Mouse (Mus musculus): ENCODE measurements around the gene Miip.
A peak's percentile ranks its signal among the peaks of the same experiment; 100 is the strongest.

Gene Miip

GRCm38 (mm10) chr4:147868450-147869031, at the start of gene Miip, which contains the start of gene Fv1:
TSS of gene Miip (minus strand) at chr4:147868816.
TSS of gene Fv1 (plus strand) at chr4:147868979.
- DNase-seq (ENCODE audit: low read depth, low spot score) = peak; percentile 95

- DNase-seq (ENCODE audit: low read depth, low spot score) = no peak
These were observed 40.9 kb upstream of the Miip start for GRCm38 (mm10) chr4:147909486-147909885.

GRCm38 (mm10) chr4:147906230-147906629, 37.6 kb upstream of the Miip start:
- no peak for DNase-seq (ENCODE audit: low read depth, low spot score)

DNA sequence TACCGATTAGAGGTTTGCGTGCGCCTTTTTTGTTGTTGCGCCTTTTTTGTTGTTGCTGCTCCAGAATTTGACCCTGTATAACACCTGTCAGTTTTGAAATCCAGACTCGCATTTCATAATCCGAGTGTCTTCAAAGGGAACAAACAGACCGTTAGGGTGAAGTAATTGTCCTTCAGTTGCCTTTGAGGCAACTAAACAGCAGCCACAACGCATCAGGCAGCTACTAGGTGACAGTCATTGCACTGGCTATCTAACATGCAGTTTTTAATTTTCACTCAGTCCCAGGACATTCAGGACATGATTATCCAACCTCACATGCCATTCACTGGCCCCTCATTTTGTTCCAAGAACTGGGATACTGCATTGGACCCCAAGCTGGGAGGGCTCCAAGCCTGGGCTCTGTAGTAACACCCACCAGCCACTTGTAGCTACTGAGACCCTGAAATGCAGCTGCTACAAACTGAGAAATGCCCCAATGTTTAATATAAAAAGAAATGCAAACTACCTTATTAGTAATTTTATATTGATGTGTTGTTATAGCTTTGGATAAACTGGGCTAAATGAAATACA, 36.6 kb upstream of the Miip start:
- no peak for DNase-seq (ENCODE audit: low read depth, low spot score)

DNA sequence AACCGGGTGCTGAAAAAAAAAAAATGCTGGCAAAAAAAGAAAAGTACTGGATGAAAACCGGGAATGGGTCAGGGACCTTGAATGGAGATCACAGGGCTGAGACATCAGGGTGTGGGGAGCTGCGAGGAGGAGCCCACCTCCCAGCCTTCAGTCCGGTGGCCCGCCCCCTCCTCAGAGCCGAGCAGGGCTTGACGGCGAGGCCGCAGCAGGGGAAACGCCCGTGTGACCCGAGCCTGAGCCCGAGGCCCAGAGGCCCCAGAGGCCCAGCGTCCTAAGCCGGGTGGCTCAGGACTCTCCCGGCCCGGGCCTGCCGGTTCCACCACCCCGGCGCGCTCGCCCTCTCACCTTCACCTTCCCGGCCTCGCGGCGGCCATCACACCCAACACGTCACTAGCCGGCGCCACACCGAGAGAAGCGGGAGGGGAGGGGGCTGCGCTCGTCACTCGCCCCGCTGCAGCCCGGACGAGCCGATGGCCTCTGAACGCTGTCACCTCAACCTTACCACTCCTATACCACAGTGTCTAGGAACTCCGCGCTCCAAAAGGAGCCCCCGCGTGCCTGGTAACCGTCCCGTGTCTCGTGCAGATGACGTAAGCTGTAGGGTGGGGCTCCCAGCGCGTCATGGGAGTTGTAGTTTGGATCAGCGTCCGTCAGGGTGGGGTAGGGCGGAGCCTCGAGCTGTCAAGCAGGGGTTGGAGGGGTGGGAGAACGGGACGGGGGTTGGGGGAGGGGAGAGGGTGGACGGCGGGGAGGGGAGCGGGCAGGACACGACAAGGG, 35.9 kb upstream of the Miip start, which contains the start of gene Mfn2:
Gene Mfn2, minus strand, starts transcription at position 392 of the 777 bp plus-strand sequence.
- DNase-seq (ENCODE audit: low read depth, low spot score) = peak; percentile 81

- DNase-seq (ENCODE audit: low read depth, low spot score) = no peak
These were observed 35.0 kb upstream of the Miip start for GRCm38 (mm10) chr4:147903601-147904000.

- no peak for DNase-seq (ENCODE audit: low read depth, low spot score)
These were observed 34.4 kb upstream of the Miip start for GRCm38 (mm10) chr4:147902906-147903500.

GRCm38 (mm10) chr4:147900452-147900851, 31.8 kb upstream of the Miip start:
- DNase-seq (ENCODE audit: low read depth, low spot score) = no peak

GRCm38 (mm10) chr4:147897348-147897747, 28.7 kb upstream of the Miip start:
- no peak for DNase-seq (ENCODE audit: low read depth, low spot score)

- no peak for DNase-seq (ENCODE audit: low read depth, low spot score)
These were observed 27.8 kb upstream of the Miip start for GRCm38 (mm10) chr4:147896411-147896810.

DNA sequence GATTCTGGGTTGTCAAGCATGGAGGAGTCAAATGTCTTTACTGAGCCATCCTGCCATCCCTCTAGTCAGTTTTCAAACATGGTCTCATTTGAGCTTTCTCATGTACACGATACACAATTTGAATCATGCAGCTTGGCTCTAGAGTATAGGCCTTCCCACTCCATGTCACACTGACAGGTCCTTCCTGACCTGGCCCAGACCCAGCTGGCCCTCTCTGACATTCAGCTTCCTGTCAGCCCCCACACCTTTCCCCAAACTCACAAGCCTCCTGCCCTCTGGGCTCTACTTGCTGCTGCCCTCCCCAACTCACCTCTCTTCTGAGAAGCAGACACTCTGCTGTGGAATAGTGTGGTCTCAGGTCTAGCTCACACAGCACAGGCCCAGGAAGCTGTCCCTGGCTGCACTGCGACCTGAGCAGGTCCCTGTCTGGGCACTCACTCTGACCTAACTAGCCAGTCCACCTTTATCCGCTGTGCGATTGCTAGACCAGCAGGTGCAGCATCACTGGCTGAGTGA, 27.3 kb upstream of the Miip start:
- DNase-seq (ENCODE audit: low read depth, low spot score) = no peak

- no peak for DNase-seq (ENCODE audit: low read depth, low spot score)
These were observed 21.7 kb upstream of the Miip start for GRCm38 (mm10) chr4:147890341-147890740.

DNA sequence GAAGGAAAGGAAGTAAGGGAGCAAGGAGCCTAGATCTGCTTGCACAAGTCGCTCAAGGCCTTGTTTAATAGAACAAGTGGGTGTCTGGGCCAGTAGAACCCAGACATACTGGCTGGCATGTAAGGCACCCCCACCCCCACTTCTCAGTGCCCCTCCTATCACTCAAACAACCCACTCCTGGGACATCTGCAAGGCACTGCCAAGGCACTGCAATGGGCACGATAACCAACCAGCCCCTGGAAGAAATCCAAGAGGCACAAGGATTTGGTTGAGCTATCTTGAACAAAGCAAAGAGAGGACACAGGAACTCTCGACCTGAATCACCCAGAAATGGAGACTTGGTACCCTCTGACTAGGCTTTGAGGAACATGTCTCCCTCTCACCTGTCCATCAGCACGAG, 19.6 kb upstream of the Miip start:
- no peak for DNase-seq (ENCODE audit: low read depth, low spot score)

- DNase-seq (ENCODE audit: low read depth, low spot score) = no peak
These were observed 18.7 kb upstream of the Miip start for GRCm38 (mm10) chr4:147887277-147887676.

- no peak for DNase-seq (ENCODE audit: low read depth, low spot score)
These were observed 17.5 kb upstream of the Miip start for GRCm38 (mm10) chr4:147886158-147886557.

DNA sequence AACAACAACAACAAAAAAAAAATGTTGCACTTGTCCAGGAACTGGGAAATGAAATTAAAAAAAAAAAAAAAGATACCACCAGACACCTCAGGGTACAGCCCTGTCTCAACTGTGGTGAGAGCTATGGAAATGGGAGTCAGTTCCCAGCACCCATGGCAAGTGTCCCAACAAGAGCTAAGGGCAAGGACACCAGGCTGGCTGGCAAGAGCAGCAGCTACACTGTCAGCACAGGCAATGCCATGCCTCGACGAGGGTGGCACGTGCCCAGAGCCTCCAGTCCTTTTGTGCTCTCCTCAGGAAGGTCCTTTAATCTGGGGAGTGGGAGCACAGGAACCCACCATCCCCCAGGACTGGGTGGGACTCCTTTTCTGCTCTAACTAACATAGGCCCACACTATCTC, 15.5 kb upstream of the Miip start:
- DNase-seq (ENCODE audit: low read depth, low spot score) = no peak

GRCm38 (mm10) chr4:147883041-147883440, 14.4 kb upstream of the Miip start:
- DNase-seq (ENCODE audit: low read depth, low spot score) = no peak

DNA sequence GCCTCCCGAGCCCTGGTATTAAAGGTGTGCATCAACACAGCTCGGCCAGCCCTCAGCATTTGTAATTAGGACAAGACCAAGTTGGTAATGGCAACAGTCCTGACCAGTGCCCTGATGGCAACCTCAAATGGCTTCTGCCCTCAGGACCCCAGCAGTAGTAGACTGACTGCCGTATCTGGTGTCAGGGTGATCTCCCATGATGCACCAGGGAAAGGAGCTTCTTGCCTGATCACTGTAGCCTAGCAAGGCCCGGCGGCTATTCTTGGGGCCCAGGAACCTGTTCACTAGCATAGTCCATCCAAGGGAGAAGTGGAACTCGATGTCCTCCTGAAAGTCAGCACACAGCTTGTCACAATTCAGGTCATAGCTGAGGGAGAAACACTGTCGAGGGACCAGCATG, 13.2 kb upstream of the Miip start:
- DNase-seq (ENCODE audit: low read depth, low spot score) = no peak

- no peak for DNase-seq (ENCODE audit: low read depth, low spot score)
These were observed 11.2 kb upstream of the Miip start for GRCm38 (mm10) chr4:147879865-147880264.

DNA sequence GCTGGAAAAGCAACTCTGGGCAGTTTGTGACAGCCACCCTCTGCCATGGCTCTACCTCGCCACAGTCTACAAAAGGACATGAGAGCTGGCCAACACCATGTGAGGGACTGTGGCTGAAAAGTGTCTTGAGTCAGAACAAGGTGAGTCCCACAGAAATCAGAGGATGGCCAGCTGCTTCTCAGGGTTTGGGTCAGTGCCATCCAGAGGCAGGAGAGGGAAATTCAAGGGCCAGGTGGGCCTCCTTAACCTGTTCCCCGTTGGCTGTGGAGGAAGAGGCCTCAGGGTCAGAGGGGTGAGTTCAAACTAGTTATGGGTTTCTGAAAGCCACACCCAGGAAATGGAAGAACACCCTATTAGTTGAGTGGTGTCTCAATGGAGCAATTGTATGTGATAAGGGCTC, 10.8 kb upstream of the Miip start:
- DNase-seq (ENCODE audit: low read depth, low spot score) = no peak

GRCm38 (mm10) chr4:147878537-147878936, 9.9 kb upstream of the Miip start:
- no peak for DNase-seq (ENCODE audit: low read depth, low spot score)

GRCm38 (mm10) chr4:147875852-147876575, 7.4 kb upstream of the Miip start:
- no peak for DNase-seq (ENCODE audit: low read depth, low spot score)

Measured in brain, embryonic 18.5 days (tissue).